Mouse (Mus musculus): ENCODE data around the gene Il11ra1.
"Not testable (repeated sequence)": the region's sequence is repeated elsewhere in the genome, so short reads cannot be mapped to it uniquely, and the experiment has no call there.

Il11ra1 gene

DNA sequence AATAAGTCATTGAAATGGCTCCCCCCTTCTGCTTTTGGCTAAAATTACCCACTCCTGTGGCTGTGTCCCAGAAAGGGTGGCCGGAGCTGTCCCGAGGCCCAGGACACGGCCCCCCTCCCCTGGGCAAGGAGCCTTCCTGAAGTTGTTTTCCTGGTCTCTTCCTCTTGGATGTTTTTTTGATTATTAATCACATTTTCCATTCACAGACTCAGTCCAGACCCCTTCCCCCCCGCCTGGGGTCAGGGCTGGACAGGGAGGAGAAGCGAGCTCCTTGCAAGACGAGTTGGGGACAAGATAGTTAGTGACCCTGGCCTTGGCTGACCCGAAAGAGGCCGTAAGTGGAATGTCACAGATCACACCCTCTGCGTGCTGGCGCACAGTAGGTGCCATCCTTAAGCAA, at the start of gene Il11ra1:
Gene Il11ra1 (plus strand): TSS at position 207 of the 400 bp plus-strand sequence.
- not testable (repeated sequence) for DNase-seq

- DNase-seq, result peak; percentile 48 to 76
Observed at GRCm38 (mm10) chr4:41653296-41653695, 46.5 kb upstream of the Il11ra1 start.

GRCm38 (mm10) chr4:41653730-41654129, 46.1 kb upstream of the Il11ra1 start:
- no peak for DNase-seq

DNA sequence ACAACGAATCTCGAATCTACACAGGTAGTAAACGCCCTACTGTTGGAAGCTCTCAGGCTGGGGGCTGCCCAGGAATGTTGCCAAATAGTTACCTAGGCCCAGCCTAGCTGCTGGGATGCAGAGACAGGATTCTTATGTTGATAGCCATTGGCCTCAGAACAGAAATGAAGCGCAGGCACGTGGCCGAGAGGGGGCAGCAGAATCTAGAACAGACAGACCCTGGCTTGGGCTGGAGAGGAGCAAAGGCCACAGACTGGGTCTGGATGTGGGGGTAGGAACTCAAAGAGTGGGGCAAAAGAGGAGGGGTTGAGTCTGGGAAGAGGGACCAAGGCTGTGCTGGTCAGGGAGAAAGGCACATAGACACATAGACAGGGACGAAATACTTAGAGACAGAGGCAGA, 45.6 kb upstream of the Il11ra1 start:
- DNase-seq, result peak; percentile 48 to 58

GRCm38 (mm10) chr4:41655525-41655924, 44.3 kb upstream of the Il11ra1 start:
- DNase-seq, result no peak

DNA sequence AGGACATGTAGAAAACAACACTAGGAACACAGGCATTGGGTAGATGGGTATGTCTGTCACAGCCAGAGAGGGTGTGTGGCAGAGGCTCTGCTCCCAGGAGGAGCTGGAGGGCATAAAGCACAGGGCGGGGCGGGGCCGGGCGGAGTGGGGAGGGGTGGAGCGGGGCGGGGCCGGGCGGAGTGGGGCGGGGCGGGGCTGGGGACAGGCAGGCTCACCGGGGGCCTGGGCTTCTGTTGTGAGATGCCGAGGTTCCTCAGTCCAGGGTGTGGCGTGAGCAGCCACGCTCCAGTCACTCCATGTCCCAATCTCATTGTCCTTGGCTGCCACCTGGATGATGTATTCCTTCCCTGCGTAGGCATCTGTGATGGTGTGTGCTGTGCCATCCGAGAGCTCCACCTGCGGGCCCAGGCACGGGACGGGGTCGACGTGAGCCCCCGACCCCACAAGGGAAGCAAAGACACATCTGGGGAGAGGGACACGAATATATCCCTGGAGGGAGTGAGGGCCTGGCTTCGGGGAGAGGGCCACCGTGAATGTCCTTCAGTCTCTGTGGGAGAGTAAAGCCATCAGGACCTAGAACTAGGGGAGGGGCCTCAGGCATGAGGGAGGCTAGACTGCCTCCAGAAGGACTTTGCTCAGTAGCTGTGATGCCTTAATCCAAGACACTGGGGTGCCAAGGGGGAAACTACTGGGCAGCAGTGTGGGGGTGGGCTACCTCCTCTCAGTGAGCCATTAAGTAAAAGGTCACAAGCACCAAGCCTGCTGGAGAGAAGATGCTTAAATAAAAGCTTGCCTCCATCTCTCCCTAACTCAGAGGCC, 41.0 kb upstream of the Il11ra1 start:
- no peak for DNase-seq

DNA sequence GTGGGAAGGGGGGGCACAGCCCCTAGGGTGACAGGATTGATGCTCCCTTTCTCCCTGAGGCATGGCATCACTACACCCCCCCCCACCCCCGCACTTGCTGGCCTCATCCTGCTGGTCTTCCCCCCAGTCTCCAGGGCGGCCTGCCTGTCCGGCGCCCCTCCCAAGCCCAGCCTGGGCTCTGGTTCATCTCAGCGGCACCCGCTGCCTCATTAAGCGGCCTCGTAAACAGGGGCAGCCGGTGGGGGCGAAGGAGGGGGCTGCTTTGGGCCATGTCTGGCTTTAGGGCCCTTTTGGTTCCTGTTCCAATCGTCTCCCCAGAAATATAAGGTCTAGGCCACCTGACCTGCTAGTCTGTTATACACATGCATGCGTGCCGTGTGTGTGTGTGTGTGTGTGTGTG, 40.2 kb upstream of the Il11ra1 start:
- no peak for DNase-seq

DNA sequence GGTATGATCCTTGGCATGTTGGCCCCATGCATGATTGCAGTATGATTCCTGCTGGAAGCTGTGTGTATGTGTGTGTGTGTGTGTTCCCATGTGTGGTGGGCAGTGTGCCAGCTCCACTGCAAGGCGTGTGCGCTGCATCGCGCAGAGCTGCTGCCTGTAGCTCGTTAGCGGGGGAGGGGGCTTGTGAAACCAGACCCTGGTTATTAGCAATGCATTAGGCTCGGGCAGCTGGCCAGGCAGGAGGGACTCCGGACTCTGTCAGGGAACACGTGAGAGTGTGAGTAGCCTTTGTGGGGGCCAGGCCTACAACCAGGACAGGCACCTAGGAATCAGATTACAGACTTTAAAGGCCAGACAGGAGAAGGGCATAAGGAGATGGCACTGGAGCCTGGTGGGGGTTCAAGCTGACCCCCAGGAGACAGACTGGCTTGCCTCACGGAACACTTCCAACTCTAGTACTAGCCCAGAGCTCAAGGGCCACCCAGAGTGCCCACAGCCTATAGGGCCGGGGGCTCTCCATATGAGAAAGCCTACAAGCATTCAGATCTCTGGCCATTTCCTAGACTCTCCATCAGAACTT, 38.8 kb upstream of the Il11ra1 start:
- DNase-seq, result no peak

GRCm38 (mm10) chr4:41662723-41663122, 37.1 kb upstream of the Il11ra1 start:
- no peak for DNase-seq

DNA sequence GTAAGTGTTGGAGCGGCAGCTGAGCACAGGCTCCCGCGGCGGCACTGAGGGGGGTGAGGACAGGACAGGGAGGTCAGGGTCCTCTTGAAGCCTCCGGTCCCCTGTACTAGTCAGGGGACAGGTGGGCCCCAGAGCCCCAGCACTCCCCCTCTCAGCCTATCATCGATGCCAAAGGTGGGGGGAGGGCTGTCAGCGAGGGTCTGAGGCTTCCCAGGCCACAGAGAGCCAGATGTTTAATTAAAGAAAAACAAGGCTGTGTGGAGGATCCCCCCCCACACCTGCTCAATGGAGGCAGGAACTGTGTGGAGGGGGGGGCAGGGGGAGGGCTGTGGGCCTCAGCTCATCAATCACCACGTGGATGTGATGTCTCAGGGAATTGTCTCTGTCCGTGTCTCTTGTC, 36.2 kb upstream of the Il11ra1 start:
- no peak for DNase-seq

GRCm38 (mm10) chr4:41664533-41664932, 35.3 kb upstream of the Il11ra1 start:
- no peak for DNase-seq

DNA sequence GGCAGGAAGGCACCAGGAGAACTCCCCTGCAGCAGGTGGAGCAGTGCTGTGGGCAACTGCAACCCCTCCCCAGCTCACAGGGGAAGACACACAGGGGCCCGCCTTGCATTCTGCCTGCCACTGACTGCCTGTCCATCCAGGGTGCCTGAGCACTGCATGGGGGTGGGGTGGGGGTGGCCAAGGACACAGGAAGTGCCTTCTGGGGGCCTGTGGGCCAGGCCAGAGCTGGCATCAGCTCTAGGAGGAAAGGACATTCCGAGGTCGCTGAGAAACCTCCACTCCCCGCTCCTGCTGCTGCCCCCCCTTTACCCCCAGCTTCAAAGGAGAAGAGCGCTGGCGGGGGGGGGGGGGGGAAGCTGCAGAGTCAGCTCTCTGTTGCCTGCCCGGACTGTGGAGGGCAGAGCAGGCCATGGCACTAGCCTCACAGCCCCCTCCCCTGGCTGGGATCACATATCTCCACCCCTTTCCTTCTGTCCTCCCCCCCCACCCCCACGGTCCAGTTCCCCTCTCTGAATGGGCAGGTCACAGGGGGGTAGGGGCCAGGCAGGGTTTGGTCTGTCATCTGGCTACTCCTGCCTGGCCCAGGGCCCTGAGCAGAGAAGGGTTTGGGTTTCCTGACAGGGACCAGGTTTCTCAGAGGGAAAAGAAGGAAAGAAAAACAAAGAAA, 34.6 kb upstream of the Il11ra1 start:
- DNase-seq, result peak in 1 of 2 experiments; percentile 16

DNA sequence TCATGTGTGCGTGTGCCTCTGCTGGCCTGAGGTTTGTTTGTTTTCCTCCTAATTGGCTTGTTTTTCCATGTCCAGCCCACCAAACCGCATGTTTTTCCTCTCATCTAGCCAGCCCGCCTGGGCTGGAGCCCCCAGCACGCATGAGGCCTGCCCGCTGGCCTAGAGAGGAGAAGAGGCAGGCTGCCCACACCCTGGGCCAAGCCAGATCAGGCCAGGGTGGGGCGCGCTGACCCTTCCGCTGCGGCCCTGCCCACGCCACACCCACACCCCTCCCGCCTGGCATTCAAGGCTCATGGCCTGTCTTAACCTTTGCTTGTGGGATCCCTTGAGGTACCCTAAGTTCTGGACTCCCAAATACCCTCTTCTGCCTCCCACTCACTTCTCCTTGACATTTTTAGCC, 33.1 kb upstream of the Il11ra1 start:
- DNase-seq, result no peak

GRCm38 (mm10) chr4:41670836-41671235, 29.0 kb upstream of the Il11ra1 start:
- DNase-seq, result no peak

DNA sequence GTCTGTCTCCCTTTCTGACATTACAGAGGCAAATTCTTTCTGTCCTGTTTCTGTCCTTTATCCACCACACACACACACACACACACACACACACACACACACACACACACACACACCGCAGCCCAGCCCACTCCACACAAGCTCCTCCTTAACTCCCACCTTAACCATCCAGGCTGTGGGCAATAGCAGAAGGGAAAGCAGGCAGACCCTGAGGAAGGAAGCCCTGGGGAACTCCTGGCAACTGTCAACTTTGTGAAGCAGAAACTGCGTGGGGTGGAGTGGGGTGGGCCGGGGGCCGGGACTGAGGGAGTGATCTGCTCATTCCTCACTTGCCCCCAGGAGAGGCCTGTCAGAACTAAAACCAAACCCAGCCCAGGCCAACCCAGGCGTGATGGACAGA, 28.3 kb upstream of the Il11ra1 start:
- DNase-seq, result no peak

DNA sequence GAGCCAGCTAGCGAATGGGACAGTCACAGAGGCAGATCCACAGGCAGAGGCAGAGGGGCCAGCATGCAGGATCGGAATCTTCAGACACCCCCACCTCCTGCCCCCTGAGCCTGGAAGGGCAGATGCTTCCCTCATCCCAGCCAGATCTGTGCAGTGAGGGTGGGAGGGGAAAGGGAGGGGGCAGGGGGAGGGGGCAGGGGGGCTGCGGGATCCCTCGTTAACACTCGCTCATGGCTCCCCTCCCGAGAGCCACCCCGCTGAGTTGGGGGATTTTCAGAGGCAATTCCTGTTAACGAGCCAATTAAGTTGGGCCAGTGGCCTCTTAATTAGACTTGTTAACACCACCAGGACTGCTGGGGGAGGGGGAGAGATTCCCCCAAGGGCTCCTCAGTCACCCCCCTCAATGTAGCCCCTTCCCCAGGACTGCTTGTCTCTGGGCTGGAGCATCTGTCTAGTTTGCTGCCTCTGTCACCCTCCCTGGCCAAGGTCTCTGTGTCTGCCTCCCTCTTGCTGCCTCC, 27.8 kb upstream of the Il11ra1 start:
- no peak for DNase-seq

GRCm38 (mm10) chr4:41672522-41672963, 27.2 kb upstream of the Il11ra1 start:
- no peak for DNase-seq

DNA sequence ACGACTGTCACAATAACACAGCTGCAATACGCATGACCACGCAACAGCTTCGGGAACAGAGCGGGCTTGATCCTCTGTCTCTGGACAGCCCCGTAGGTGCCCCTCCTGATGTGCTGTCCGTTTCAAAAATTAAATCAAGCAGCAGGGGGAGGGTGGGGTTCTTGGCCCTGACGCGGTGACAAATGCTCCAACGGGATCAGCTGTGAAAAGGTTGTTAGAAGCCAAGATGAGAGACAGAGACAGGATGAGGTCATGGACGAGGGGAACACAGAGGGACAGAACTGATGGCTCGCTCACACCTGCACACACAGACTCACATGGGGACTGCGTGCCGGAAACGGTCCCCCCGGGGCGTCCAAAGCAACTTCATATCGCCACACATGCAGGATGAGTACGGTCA, 26.6 kb upstream of the Il11ra1 start:
- no peak for DNase-seq

DNA sequence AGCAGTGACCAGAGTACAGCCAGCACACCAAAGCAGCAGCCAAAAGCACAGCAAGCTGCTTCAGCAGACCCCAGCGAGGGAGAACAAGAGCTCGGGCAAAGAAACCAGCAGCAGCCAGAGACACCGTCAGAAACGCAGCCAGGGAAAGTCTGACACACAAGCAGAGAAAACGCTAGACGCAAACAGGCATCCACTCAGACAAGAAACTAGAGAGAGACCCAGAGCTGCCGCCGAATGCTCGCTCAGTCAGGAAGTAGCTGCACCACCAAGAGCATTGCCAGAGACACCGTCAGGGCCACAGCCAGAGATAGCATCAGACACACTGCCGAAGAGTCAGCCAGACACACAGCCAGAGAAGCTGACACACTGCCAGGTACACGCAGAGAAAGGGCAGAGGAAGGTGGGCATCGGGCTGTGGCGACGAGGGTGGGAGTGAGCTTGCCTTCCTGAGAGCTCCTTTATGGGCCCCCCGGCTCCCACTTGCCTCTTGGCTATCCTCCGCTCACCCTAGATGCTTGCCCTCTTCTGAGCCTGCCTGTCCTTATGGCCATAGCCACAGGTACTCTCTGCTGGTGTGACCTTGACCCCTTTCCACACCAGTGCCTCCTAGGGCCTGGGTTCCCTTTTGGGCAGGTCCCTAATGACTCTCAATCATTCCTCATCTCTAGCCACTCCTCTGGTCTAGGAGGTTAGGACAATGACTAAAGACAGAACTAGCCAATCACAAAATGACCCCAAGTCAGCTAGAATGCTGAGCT, 23.4 kb upstream of the Il11ra1 start:
- DNase-seq, result no peak

DNA sequence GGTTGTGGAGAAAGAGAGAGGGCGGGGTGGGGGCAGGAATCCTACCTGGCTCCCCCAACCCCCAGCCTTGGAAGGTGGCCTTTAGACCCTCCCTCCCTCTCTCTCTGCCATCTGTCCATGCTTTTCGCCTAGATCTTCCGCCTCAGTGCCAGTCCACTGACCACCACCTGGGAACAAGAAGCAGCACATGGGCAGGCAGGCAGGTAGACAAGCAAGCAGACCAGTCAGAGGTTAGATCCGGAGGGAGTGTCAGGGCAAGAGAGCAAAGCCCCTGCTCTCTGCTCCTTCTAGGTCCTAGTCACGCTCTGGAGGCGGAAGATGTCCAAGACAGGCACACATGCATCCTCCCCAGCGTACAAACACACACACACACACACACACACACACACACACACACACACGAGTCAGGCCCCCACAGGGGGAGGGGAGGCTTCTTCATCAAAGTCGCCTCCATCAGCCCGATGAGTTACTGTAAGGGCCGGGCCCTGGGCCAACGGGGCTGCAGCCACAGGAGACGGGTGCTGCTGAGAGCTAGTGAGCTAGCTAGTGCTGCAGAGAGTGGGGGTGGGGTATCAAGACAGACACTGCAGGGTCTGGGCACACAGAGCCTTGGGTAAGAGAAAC, 22.7 kb upstream of the Il11ra1 start:
- no peak for DNase-seq

DNA sequence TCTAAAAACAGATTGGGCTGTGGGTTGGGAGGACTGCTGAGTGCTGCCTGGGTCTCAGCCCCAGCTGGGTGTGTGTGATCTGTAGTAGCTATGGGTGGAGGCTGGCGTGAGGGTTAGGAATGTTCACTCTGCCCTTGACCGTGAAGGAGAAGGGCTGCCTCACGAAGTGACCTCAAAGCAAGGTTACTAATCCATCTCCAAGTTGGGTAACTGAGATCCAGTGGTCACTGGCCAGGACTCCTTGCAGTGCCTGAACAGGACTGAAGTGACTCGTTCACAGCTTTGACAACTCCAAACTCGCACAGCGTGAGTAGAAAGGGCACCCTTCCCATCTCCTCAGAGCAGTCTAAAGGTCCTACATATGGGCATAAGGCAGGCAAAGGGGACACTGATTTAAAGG, 20.9 kb upstream of the Il11ra1 start:
- DNase-seq, result no peak

GRCm38 (mm10) chr4:41679291-41679690, 20.5 kb upstream of the Il11ra1 start:
- no peak for DNase-seq

DNA sequence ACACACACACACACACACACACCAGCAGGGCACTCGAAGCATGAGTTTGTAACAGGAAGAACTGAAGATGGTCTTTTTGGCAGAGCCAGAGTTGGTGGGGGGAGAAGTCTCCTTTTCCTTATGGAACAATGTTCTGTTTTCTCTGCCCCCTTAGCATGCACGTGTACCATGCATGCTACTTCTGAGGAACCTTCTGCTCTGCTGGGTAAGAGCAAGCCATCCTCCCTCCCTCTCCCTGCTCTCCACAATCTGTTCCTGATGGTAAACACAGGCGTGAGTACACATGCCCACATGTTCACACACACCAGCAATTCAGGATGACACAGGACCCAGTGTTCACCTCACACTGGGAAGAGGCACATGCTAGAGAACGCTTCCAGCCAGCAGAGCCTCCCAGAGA, 18.6 kb upstream of the Il11ra1 start:
- DNase-seq, result no peak
